ENCODE assay signal across 18 mouse cellular contexts in genomic region chr11:65004836-65005235, GRCm38 (mm10). TPM values are rescaled to one million over a fixed set of nuclear protein-coding genes. Genes with fewer than 3 reads are reported as not detected.
DNase-seq lines count a peak whose midpoint lies in the region; TF ChIP-seq lines count a peak whose summit lies in the region.
"Had no signal": no experiment of that assay in that cellular context is flagged by ENCODE, and none has a peak within 500 bp of the region (broad histone marks: within the 10 kb centered on the region; RNA-seq: fewer than 3 reads in every experiment).

No protein-coding gene starts in this region.

- 62% methylated on average over 3 of the region's 3 CpGs for WGBS in lung, adult 2 months
- 68% methylated on average over 3 of the region's 3 CpGs for WGBS in cerebellum, adult 2 months

- no peak overlapping the region for H3K4me3 ChIP-seq in lung, adult 2 months (replicated peaks; ENCODE audit: extremely low read depth, low read depth, low read length)
- no peak overlapping the region for H3K4me3 ChIP-seq in cerebellum, adult 2 months (replicated peaks; ENCODE audit: insufficient read depth, low read depth, low read length)
- H3K4me3 ChIP-seq: embryonic facial prominence, embryonic 12.5 days; forebrain, embryonic 12.5 days; gastrocnemius, adult 2 months; heart, embryonic 13.5 days; hindbrain, embryonic 12.5 days had no signal

- no peaks in the 10 kb centered on the region for H3K27me3 ChIP-seq in cerebellum, adult 2 months (ENCODE audit: control insufficient read depth, insufficient read depth, low read length)
- H3K27me3 ChIP-seq: CH12.LX; embryonic facial prominence, embryonic 12.5 days; forebrain, embryonic 12.5 days; heart, embryonic 13.5 days; hindbrain, embryonic 12.5 days; Patski had no signal

- DNase-seq in adrenal gland, postnatal 14 days, result peak; percentile 42
- DNase-seq in adrenal gland, adult 8-10 months, result no peak
- peak; percentile 33 to 54 for DNase-seq in lung, adult 18-20 months
- DNase-seq in lung, adult 2 months, result no peak
- DNase-seq in lung, postnatal 14 days, result peak; percentile 62
- no peak for DNase-seq in urinary bladder, postnatal 25 days (ENCODE audit: low spot score)
- no peak for DNase-seq in cerebellum, adult 2 months
- DNase-seq: cerebellum, adult 11-12 months; embryo, embryonic 11 days; gastrocnemius, adult 2 months; gastrocnemius, postnatal 25 days; heart, postnatal 4 days had no signal

- no peak for TF ChIP-seq POLR2A in lung, adult 2 months (IDR thresholded peaks at IDR 0.05; ENCODE audit: borderline replicate concordance, extremely low read depth, low read depth, low read length)
- TF ChIP-seq POLR2A in cerebellum, adult 2 months (IDR thresholded peaks at IDR 0.05; ENCODE audit: borderline replicate concordance, insufficient read depth, low read length), result no peak

- TF ChIP-seq CTCF in lung, adult 2 months (IDR thresholded peaks at IDR 0.05; ENCODE audit: insufficient read depth, low read length), result no peak
- TF ChIP-seq CTCF in cerebellum, adult 2 months (IDR thresholded peaks at IDR 0.05; ENCODE audit: borderline replicate concordance, insufficient read depth, low read depth, low read length), result no peak

- no peaks in the 10 kb centered on the region for H3K4me1 ChIP-seq in lung, adult 2 months (ENCODE audit: control insufficient read depth, insufficient read depth, low read length)
- peaks cover 8% of the 10 kb centered on the region for H3K4me1 ChIP-seq in cerebellum, adult 2 months (ENCODE audit: control insufficient read depth, insufficient read depth, low read length)
- H3K4me1 ChIP-seq: embryonic facial prominence, embryonic 12.5 days; forebrain, embryonic 12.5 days; hindbrain, embryonic 12.5 days had no signal

- no peak overlapping the region for H3K27ac ChIP-seq in cerebellum, adult 2 months (ENCODE audit: insufficient read depth, low read length)
- H3K27ac ChIP-seq: embryonic facial prominence, embryonic 12.5 days; forebrain, embryonic 12.5 days; gastrocnemius, adult 2 months; heart, embryonic 13.5 days; hindbrain, embryonic 12.5 days had no signal

RNA-seq across cellular contexts. Expression of gene Elac2, which starts 26.0 kb away (rescaled TPM):
- 39.9 and 47.8 TPM in 2 replicates for total RNA-seq in adrenal gland, postnatal 14 days (2021)
- 10 to 100 TPM; 41.5 to 45.7 (median 42.4) TPM for total RNA-seq in adrenal gland, adult 8-10 months (2022)
- polyA plus RNA-seq in lung, adult 2 months (2012; rRNA removed), result 12.8 and 13.5 TPM in 2 replicates
- polyA plus RNA-seq in cerebellum, adult 2 months (2012; rRNA removed), result 31.0 and 31.2 TPM in 2 replicates

Comparison
In these comparisons a context has a peak if more than half of its experiments do, and no peak if none do; other contexts are left out.
1. DNase-seq: peak in adrenal gland, postnatal 14 days (single experiment), lung, adult 18-20 months (2 of 2) and lung, postnatal 14 days (single experiment); none in adrenal gland, adult 8-10 months (single experiment), lung, adult 2 months (single experiment), urinary bladder, postnatal 25 days (single experiment) and cerebellum, adult 2 months (0 of 2).